Mouse (Mus musculus): ENCODE data around the gene H2-Ke6.

GRCm38 (mm10) chr17:33994959-33995358, 32.9 kb downstream of the H2-Ke6 start:
- TF ChIP-seq POLR2A (IDR thresholded peaks at IDR 0.05; ENCODE audit: insufficient read depth, low read depth, low read length) (no peak), CTCF (IDR thresholded peaks at IDR 0.05; ENCODE audit: insufficient read depth, low read depth, low read length) (no peak)
